In genomic region chrX:157601450-157601849, GRCm38 (mm10) we compare ENCODE assay signal across 8 mouse cellular contexts. TPM values are rescaled to one million over a fixed set of nuclear protein-coding genes. Genes with fewer than 3 reads are reported as not detected.
A peak's percentile ranks its signal among the peaks of the same experiment; 100 is the strongest.
DNase-seq lines count a peak whose midpoint lies in the region; ATAC-seq lines count a peak whose summit lies in the region.

No protein-coding gene starts in this region.

- no peaks in the 10 kb centered on the region for H3K36me3 ChIP-seq in limb, embryonic 12.5 days

- H3K4me3 ChIP-seq in limb, embryonic 12.5 days (replicated peaks) = no peak overlapping the region

- no peak overlapping the region for H3K4me2 ChIP-seq in limb, embryonic 12.5 days

- H3K4me1 ChIP-seq in limb, embryonic 12.5 days (replicated peaks) = no peaks in the 10 kb centered on the region

- whole genome bisulfite sequencing in limb, embryonic 12.5 days = 8% methylated on average over 3 of the region's 3 CpGs

- DNase-seq in cerebellum, adult 18-20 months = peak; percentile 47 to 60
- no peak for DNase-seq in cerebellum, adult 11 months
- DNase-seq in left cerebral cortex, postnatal 14 days (ENCODE audit: low spot score in 2 of 2) = peak; percentile 26 to 37
- no peak for DNase-seq in left cerebral cortex, postnatal 36 days (ENCODE audit: low spot score in 2 of 2)
- peak; percentile 33 to 51 for DNase-seq in cerebellum, postnatal 14 days
- no peak for DNase-seq in urinary bladder, postnatal 36 days (ENCODE audit: low spot score in 2 of 2)

- H3K27ac ChIP-seq in limb, embryonic 12.5 days = 0 out of 2 replicates have a peak overlapping the region, but pooled peaks have one; percentile 35

- intact Hi-C loops in left cerebral cortex, postnatal 14 days (cut with DNase I) = no loop called here
- intact Hi-C loops in left cerebral cortex, postnatal 36 days (cut with DNase I) = loop anchor here (2.0 kb wide), 1 partner anchor 111 kb away; no protein-coding TSS in a partner anchor

- H3K9me3 ChIP-seq in limb, embryonic 12.5 days = no peaks in the 10 kb centered on the region

- no peak overlapping the region for H3K9ac ChIP-seq in limb, embryonic 12.5 days (replicated peaks)

- no peak for ATAC-seq in limb, embryonic 12.5 days (ENCODE audit: insufficient number of reproducible peaks, insufficient read depth, low FRiP score, low TSS enrichment, low read depth)
- ATAC-seq in erythroblast, adult 5-6 weeks (replicated peaks; ENCODE audit: low FRiP score, poor library complexity, severe bottlenecking) = no peak

- H3K27me3 ChIP-seq in limb, embryonic 12.5 days = peaks cover 6% of the 10 kb centered on the region; the same call in 1 of the 2 replicates

RNA-seq across cellular contexts. Expression of gene Mbtps2, which starts 2.9 kb away (rescaled TPM):
- total RNA-seq in left cerebral cortex, postnatal 14 days (2021) = 10 to 100 TPM; 28.1 to 30.1 TPM
- 10 to 100 TPM; 23.7 to 24.2 TPM for total RNA-seq in left cerebral cortex, postnatal 36 days (2021)
- polyA plus RNA-seq in limb, embryonic 12.5 days (2016; fragmentation: Nextera tagmentation; extraction: Ambion mirVana) = 27.3 and 29.4 TPM in 2 replicates
- 3.3 and 4.8 TPM in 2 replicates for total RNA-seq in erythroblast, adult 5-6 weeks (2015; ENCODE audit: low replicate concordance)
- total RNA-seq in erythroblast, adult 5-6 weeks (2017; ENCODE audit: low replicate concordance) = 2.8 and 6.0 TPM in 2 replicates

RNA-seq across cellular contexts. Expression of gene Yy2, which starts 32.7 kb away (rescaled TPM):
- under 1 TPM in 1 of 2 experiments, not detected in 1; 0.38 TPM for total RNA-seq in left cerebral cortex, postnatal 14 days (2021)
- not detected for total RNA-seq in left cerebral cortex, postnatal 36 days (2021)
- polyA plus RNA-seq in limb, embryonic 12.5 days (2016; fragmentation: Nextera tagmentation; extraction: Ambion mirVana) = 5.8 and 6.3 TPM in 2 replicates
- 0.63 TPM in 1 of 2 replicates, not detected in the other for total RNA-seq in erythroblast, adult 5-6 weeks (2015; ENCODE audit: low replicate concordance)
- total RNA-seq in erythroblast, adult 5-6 weeks (2017; ENCODE audit: low replicate concordance) = 0.28 TPM in 1 of 2 replicates, not detected in the other

Comparison
In these comparisons a context has a peak if more than half of its experiments do, and no peak if none do; other contexts are left out.
1. DNase-seq: peak in cerebellum, adult 18-20 months (2 of 2), left cerebral cortex, postnatal 14 days (2 of 2) and cerebellum, postnatal 14 days (2 of 2); none in cerebellum, adult 11 months (single experiment), left cerebral cortex, postnatal 36 days (0 of 2) and urinary bladder, postnatal 36 days (0 of 2).